Mouse (Mus musculus): ENCODE data around the gene Nrap.
"Not testable (repeated sequence)": the region's sequence is repeated elsewhere in the genome, so short reads cannot be mapped to it uniquely, and the experiment has no call there.

The Nrap gene

GRCm38 (mm10) chr19:56389879-56390278, at the start of gene Nrap:
TSS of gene Nrap (minus strand) at chr19:56390037.
- no peak for DNase-seq

- DNase-seq: no peak
These were observed 49.2 kb upstream of the Nrap start for GRCm38 (mm10) chr19:56439072-56439434.

- DNase-seq: no peak
These were observed 48.7 kb upstream of the Nrap start for GRCm38 (mm10) chr19:56438357-56439071.

- DNase-seq: peak; percentile 21
These were observed 46.5 kb upstream of the Nrap start for GRCm38 (mm10) chr19:56436380-56436779.

GRCm38 (mm10) chr19:56433581-56433980, 43.7 kb upstream of the Nrap start:
- DNase-seq: no peak

GRCm38 (mm10) chr19:56432706-56433105, 42.9 kb upstream of the Nrap start:
- DNase-seq: no peak

GRCm38 (mm10) chr19:56430369-56430768, 40.5 kb upstream of the Nrap start:
- DNase-seq: no peak

GRCm38 (mm10) chr19:56425492-56425891, 35.7 kb upstream of the Nrap start:
- DNase-seq: no peak

- no peak for DNase-seq
These were observed 35.0 kb upstream of the Nrap start for GRCm38 (mm10) chr19:56424606-56425395.

- DNase-seq: no peak
These were observed 33.5 kb upstream of the Nrap start for GRCm38 (mm10) chr19:56423370-56423769.

GRCm38 (mm10) chr19:56422476-56423338, 32.9 kb upstream of the Nrap start:
- peak; percentile 74 for DNase-seq

GRCm38 (mm10) chr19:56420345-56420744, 30.5 kb upstream of the Nrap start:
- DNase-seq: no peak

GRCm38 (mm10) chr19:56419452-56419851, 29.6 kb upstream of the Nrap start:
- no peak for DNase-seq

- DNase-seq: no peak
These were observed 28.6 kb upstream of the Nrap start for GRCm38 (mm10) chr19:56418404-56418803.

- not testable (repeated sequence) for DNase-seq
These were observed 20.0 kb upstream of the Nrap start for GRCm38 (mm10) chr19:56409884-56410283.

GRCm38 (mm10) chr19:56406581-56406980, 16.7 kb upstream of the Nrap start:
- no peak for DNase-seq

GRCm38 (mm10) chr19:56405824-56406223, 16.0 kb upstream of the Nrap start:
- DNase-seq: no peak

GRCm38 (mm10) chr19:56401864-56402263, 12.0 kb upstream of the Nrap start:
- no peak for DNase-seq

- no peak for DNase-seq
These were observed 10.4 kb upstream of the Nrap start for GRCm38 (mm10) chr19:56400200-56400599.

GRCm38 (mm10) chr19:56398528-56398795, 8.6 kb upstream of the Nrap start:
- no peak for DNase-seq

- no peak for DNase-seq
These were observed 8.1 kb upstream of the Nrap start for GRCm38 (mm10) chr19:56397663-56398527.
